Mouse (Mus musculus): ENCODE measurements around the gene Zscan20. TPM values are rescaled to one million over a fixed set of nuclear protein-coding genes. Genes with fewer than 3 reads are reported as not detected.

Zscan20 gene
- polyA plus RNA-seq (2012) = 2.4 and 2.9 TPM in 2 replicates

- TF ChIP-seq GATA1 (IDR thresholded peaks at IDR 0.05; ENCODE audit: low read length) = no peak
Measured at GRCm38 (mm10) chr4:128609925-128610402, at the start of gene Zscan20. Gene Zscan20 (minus strand): TSS chr4:128610098.

- no peak for TF ChIP-seq GATA1 (IDR thresholded peaks at IDR 0.05; ENCODE audit: low read length)
Measured at GRCm38 (mm10) chr4:128655446-128655845, 45.5 kb upstream of the Zscan20 start.

GRCm38 (mm10) chr4:128654505-128655381 is 44.8 kb upstream of the Zscan20 start, which contains the start of gene Phc2:
Gene Phc2 (plus strand): TSS chr4:128654702.
- TF ChIP-seq GATA1 (IDR thresholded peaks at IDR 0.05; ENCODE audit: low read length) = no peak

- TF ChIP-seq GATA1 (IDR thresholded peaks at IDR 0.05; ENCODE audit: low read length) = no peak
Measured at GRCm38 (mm10) chr4:128652584-128653298, 42.8 kb upstream of the Zscan20 start.

- TF ChIP-seq GATA1 (IDR thresholded peaks at IDR 0.05; ENCODE audit: low read length) = no peak
Measured at GRCm38 (mm10) chr4:128651530-128651929, 41.6 kb upstream of the Zscan20 start.

- TF ChIP-seq GATA1 (IDR thresholded peaks at IDR 0.05; ENCODE audit: low read length) = no peak
Measured at GRCm38 (mm10) chr4:128648567-128649255, 38.8 kb upstream of the Zscan20 start.

GRCm38 (mm10) chr4:128646762-128647161 is 36.9 kb upstream of the Zscan20 start:
- TF ChIP-seq GATA1 (IDR thresholded peaks at IDR 0.05; ENCODE audit: low read length) = no peak

- no peak for TF ChIP-seq GATA1 (IDR thresholded peaks at IDR 0.05; ENCODE audit: low read length)
Measured at GRCm38 (mm10) chr4:128645896-128646295, 36.0 kb upstream of the Zscan20 start.

- no peak for TF ChIP-seq GATA1 (IDR thresholded peaks at IDR 0.05; ENCODE audit: low read length)
Measured at GRCm38 (mm10) chr4:128641766-128642717, 32.1 kb upstream of the Zscan20 start.

GRCm38 (mm10) chr4:128638265-128638923 is 28.5 kb upstream of the Zscan20 start:
- no peak for TF ChIP-seq GATA1 (IDR thresholded peaks at IDR 0.05; ENCODE audit: low read length)

- TF ChIP-seq GATA1 (IDR thresholded peaks at IDR 0.05; ENCODE audit: low read length) = no peak
Measured at GRCm38 (mm10) chr4:128637250-128637649, 27.4 kb upstream of the Zscan20 start.

- no peak for TF ChIP-seq GATA1 (IDR thresholded peaks at IDR 0.05; ENCODE audit: low read length)
Measured at GRCm38 (mm10) chr4:128635894-128636585, 26.1 kb upstream of the Zscan20 start.

GRCm38 (mm10) chr4:128635451-128635850 is 25.6 kb upstream of the Zscan20 start:
- no peak for TF ChIP-seq GATA1 (IDR thresholded peaks at IDR 0.05; ENCODE audit: low read length)

All from G1E-ER4 (cell line).